Mouse (Mus musculus) left cerebral cortex, adult 2 months (tissue): Measurements from ENCODE around the gene Rnf208. TPM values are rescaled to one million over a fixed set of nuclear protein-coding genes. Genes with fewer than 3 reads are reported as not detected.

Experiments
- DNase-seq, 2 experiments: peaks; one replicate each; pipeline ENCODE4 v3.0.0; 2021 to 2022; ENCODE audit warnings: low spot score in 2 of 2, mixed read lengths in 1 of 2; ENCODE audit errors: extremely low spot score in 1 of 2
- H3K27ac ChIP-seq: fragments of 200-600 bp; 2 replicates; pipeline ENCODE4 v1.8.1; 2022
- H3K4me3 ChIP-seq: fragments of 200-600 bp; 2 replicates; pipeline ENCODE4 v1.8.1; 2022
- CTCF ChIP-seq: fragments of 200-600 bp; IDR thresholded peaks from 2 replicates; pipeline ENCODE4 v1.8.1; 2022; ENCODE audit warnings: antibody characterized with exemption, mild to moderate bottlenecking, moderate library complexity
- intact Hi-C: fragments of 180-260 bp; cut with DNase I; formaldehyde crosslinking; loops from one replicate; pipeline ENCODE4 v1.15.1; 2025
- total RNA-seq, 2 experiments: library from RNA; stranded (reverse); gene quantifications; 2 replicates each; pipeline ENCODE4 v1.2.3; 2021

The Rnf208 gene
- total RNA-seq, 2 experiments from 2014 or later: 249 to 270 TPM

DNA sequence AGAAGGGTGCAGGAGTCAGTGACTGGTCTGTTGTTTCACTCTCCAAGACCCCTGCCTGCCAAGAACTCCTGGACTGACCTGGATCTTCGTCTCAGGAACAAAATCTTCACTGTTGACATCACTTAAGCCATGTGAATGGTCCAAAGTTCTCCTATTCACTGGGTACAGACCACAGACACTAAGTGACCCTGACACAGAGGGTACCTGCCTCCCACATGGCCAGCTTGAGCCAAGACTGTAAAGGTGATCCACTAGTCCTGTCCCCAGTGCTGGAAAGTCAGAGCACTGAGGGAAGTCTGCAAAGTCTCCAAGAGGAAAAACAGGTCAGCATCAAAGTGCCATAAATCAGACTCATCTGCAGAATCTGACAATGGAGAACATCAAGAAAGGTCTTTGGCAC, 34.5 kb upstream of the Rnf208 start:
- Histone ChIP-seq H3K4me3 (no peak overlapping the region), H3K27ac (no peak overlapping the region)
- TF ChIP-seq CTCF: no peak
- no peak for DNase-seq
- intact Hi-C loops: no loop called here

- TF ChIP-seq CTCF: no peak
- intact Hi-C loops: loop anchor here (2.0 kb wide), 1 partner anchor 14 kb away; the partner anchor contains the start of gene Tubb4b
- DNase-seq: no peak
Measured at GRCm38 (mm10) chr2:25210686-25211085, 31.4 kb upstream of the Rnf208 start.

GRCm38 (mm10) chr2:25211121-25211670, 30.9 kb upstream of the Rnf208 start, which contains the start of gene Nelfb:
Gene Nelfb (minus strand): TSS chr2:25211489.
- no peak for TF ChIP-seq CTCF
- DNase-seq: peak; percentile 81 to 82
- Histone ChIP-seq H3K27ac (peak within 1 kb of the TSS; percentile 98), H3K4me3 (peak within 1 kb of the TSS; percentile 97)
- intact Hi-C loops: loop anchor here (2.0 kb wide), 1 partner anchor 14 kb away; the partner anchor contains the start of gene Tubb4b

More at GRCm38 (mm10) chr2:25210686-25211085, 31.4 kb upstream of the Rnf208 start:
- Histone ChIP-seq H3K4me3 (peak overlapping the region; percentile 97), H3K27ac (peak overlapping the region; percentile 98)

DNA sequence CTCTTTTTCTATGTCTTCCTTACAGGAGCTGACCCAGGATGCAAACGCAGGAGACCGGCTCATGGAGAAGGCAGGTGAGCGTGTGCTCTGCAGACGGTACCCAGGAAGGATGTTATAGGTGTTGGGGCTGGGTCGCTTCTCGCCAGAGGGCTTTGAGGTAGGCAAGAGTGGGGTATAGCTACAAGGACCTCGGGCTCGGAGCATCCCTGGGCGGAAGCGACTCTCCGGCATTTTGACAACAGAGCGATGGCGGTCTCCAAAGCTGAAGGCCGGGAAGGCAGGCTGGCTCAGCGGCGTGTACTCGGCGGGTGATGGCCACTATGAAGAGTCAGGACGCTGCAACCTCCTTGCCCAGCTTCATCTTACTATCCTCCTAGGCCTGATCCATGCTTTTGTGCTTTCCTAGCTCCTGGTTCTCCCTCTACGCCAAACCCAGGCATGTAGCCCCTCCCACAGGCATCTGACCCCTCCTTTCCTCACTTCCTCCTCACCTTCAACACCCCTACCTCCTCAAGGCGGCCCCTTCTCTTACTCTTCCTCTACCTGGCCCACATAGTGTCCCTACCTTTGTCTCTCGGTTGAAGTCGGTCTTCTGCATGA, 28.7 kb upstream of the Rnf208 start:
- intact Hi-C loops: no loop called here
- no peak for DNase-seq
- H3K27ac ChIP-seq: no peak overlapping the region
- H3K4me3 ChIP-seq: no peak overlapping the region
- TF ChIP-seq CTCF: no peak

GRCm38 (mm10) chr2:25214444-25214843, 27.6 kb upstream of the Rnf208 start, which contains the start of gene Stpg3:
Gene Stpg3 (minus strand): TSS chr2:25214637.
- TF ChIP-seq CTCF: no peak
- no peak for DNase-seq
- intact Hi-C loops: no loop called here
- H3K27ac ChIP-seq: no peak within 1 kb of the TSS
- H3K4me3 ChIP-seq: no peak within 1 kb of the TSS

- DNase-seq: no peak
- TF ChIP-seq CTCF: no peak
- intact Hi-C loops: no loop called here
Measured at GRCm38 (mm10) chr2:25217666-25218065, 24.4 kb upstream of the Rnf208 start.

GRCm38 (mm10) chr2:25218445-25218844, 23.6 kb upstream of the Rnf208 start, which contains the start of gene Fam166a:
Gene Fam166a (plus strand): TSS chr2:25218745.
- intact Hi-C loops: no loop called here
- no peak for TF ChIP-seq CTCF

More at GRCm38 (mm10) chr2:25217666-25218065, 24.4 kb upstream of the Rnf208 start:
- H3K4me3 ChIP-seq: no peak overlapping the region
- H3K27ac ChIP-seq: no peak overlapping the region

DNA sequence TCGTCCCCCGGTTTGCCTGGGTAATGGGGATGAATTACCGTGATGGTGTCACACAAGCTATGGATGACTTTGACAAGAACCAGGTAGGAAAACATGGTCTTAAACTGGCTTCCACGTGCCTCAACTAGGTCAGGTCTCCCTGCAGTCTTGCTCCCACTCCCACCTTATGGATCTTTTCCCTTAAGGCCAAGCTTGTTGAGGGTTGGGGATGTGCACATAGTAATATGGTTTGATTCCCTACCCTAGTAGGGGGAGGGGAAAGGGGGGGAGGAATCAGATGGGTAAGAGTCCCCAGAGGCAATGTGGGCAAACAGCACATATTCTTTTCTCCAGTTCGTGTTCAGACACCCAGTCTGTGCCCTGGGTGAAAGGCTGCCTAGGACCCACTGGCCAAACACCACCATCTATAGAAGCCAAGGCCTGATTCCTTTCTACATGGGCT, 20.7 kb upstream of the Rnf208 start:
- intact Hi-C loops: no loop called here
- no peak overlapping the region for H3K4me3 ChIP-seq
- no peak overlapping the region for H3K27ac ChIP-seq
- no peak for DNase-seq
- TF ChIP-seq CTCF: no peak

More at GRCm38 (mm10) chr2:25218445-25218844, 23.6 kb upstream of the Rnf208 start, which contains the start of gene Fam166a:
- no peak for DNase-seq
- H3K27ac ChIP-seq: no peak within 1 kb of the TSS
- no peak within 1 kb of the TSS for H3K4me3 ChIP-seq

DNA sequence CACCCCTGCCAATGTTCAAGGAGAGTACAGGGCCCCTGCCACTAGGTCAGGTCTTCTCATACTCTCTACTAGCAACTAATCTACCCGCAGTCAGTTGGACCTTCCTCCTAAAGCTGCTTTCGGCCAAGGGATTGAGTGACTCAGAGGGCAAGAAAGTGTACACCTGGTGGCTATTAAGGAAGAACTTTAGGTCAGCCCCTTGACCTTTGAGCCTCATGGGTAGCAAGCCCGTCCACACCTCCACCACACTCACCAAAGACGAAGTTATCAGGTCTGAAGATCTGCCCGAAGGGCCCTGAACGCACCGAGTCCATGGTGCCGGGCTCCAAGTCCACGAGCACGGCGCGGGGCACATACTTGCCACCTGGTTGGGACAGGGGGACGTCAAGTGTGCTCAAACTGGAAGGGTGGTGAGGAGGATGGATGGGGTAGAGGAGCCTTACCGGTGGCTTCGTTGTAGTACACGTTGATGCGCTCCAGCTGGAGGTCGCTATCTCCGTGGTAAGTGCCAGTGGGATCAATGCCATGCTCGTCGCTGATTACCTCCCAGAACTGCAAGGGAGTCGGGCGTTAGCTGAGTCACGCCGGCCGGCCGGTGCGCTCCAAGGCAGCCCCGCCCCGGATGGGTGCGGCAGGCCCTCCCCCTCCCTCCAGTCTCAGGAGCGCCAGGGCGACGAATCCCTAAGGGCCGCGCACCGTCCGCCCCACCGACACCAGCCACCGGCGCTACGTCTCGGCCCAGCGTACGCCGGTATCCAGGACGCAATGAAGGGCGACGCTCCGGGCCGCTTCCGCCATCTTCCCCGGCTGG, 18.2 kb upstream of the Rnf208 start:
- no peak for TF ChIP-seq CTCF
- intact Hi-C loops: loop anchor here (2.0 kb wide), 1 partner anchor 13 kb away; the partner anchor contains the start of gene Nelfb
- peak overlapping the region; percentile 93 for H3K4me3 ChIP-seq
- DNase-seq: peak; percentile 79
- peak overlapping the region; percentile 96 for H3K27ac ChIP-seq

- intact Hi-C loops: loop anchor here (2.0 kb wide), 1 partner anchor 14 kb away; the partner anchor contains the start of gene Nelfb
- peak within 1 kb of the TSS; percentile 93 for H3K4me3 ChIP-seq
Measured at GRCm38 (mm10) chr2:25224492-25224765, 17.6 kb upstream of the Rnf208 start, which contains the start of gene Tubb4b. Gene Tubb4b (minus strand): TSS chr2:25224702.

DNA sequence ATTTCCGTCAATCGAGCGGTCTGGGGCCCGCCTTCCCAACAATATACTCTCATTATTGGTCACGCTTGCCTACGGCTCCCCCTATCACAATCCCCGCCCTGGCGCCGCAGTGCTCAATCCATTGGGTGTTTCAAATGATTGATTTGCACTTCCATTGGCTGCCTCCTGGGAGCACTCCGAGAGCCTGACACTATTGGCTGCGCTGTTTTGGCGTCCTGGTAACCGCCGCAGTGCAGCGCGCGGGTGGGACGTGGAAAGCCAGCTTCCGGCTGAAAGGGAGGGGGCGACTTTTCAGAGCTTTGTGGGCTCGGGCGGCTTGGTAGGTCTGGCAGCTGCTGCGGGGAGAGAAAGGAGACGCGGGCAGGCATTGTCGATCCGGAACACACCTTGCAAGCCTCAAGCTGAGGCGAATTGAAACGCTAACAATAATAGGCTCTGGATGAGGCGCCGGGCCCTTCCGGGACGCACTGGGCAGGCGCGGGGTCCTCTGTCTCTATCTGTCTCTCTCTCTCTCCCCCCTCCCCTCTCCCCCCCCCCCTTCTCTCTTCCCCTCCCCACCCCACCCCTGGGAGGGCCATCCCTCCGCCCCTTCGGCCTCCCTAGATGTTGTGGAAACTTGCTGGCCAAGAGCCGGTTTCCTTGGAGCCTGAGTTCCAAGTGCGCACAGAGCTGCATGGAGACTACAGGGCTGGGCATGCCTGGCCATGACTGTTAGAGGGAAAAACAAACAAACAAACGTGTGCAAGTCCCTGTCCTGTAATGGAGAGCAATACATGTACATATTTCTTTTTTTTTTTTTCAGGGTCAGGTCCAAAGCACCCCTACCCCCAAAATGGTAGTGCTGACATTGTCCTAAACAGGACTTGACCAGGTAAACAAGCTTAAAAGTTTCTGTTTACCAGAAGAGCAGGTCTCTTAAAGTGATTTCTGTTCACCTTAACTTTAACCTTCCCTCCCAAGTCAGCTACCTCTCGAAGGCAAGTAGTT, 17.0 kb upstream of the Rnf208 start:
- no peak; the same call in none of the 2 replicates for TF ChIP-seq CTCF
- DNase-seq: peak; percentile 96 to 98
- peak overlapping the region; percentile 87 for H3K27ac ChIP-seq
- intact Hi-C loops: loop anchor here (2.0 kb wide), 1 partner anchor 14 kb away; the partner anchor contains the start of gene Nelfb
- peak overlapping the region; percentile 54 for H3K4me3 ChIP-seq

More at GRCm38 (mm10) chr2:25224492-25224765, 17.6 kb upstream of the Rnf208 start, which contains the start of gene Tubb4b:
- H3K27ac ChIP-seq: peak within 1 kb of the TSS; percentile 96
- DNase-seq: no peak
- TF ChIP-seq CTCF: peak; percentile 13; the same call in 1 of the 2 replicates
